Mouse (Mus musculus) mesoderm, embryonic 11.5 days (tissue): ENCODE measurements around the gene Fam169b.
A peak's percentile ranks its signal among the peaks of the same experiment; 100 is the strongest.
"Not testable (repeated sequence)": the region's sequence is repeated elsewhere in the genome, so short reads cannot be mapped to it uniquely, and the experiment has no call there.

Experiments
- DNase-seq: peaks from one replicate; pipeline ENCODE4 v3.0.0-alpha.2; 2012; ENCODE audit warnings: low read depth, low spot score

Fam169b gene

GRCm38 (mm10) chr7:68286526-68287481 is 13.2 kb downstream of the Fam169b start:
- no peak for DNase-seq

GRCm38 (mm10) chr7:68287582-68287981 is 13.9 kb downstream of the Fam169b start:
- DNase-seq = no peak

GRCm38 (mm10) chr7:68288000-68288399 is 14.4 kb downstream of the Fam169b start:
- not testable (repeated sequence) for DNase-seq

- no peak for DNase-seq
Observed at GRCm38 (mm10) chr7:68289081-68289480, 15.4 kb downstream of the Fam169b start.

GRCm38 (mm10) chr7:68291603-68292002 is 18.0 kb downstream of the Fam169b start:
- DNase-seq = no peak

- no peak for DNase-seq
Observed at GRCm38 (mm10) chr7:68293997-68294789, 20.6 kb downstream of the Fam169b start.

GRCm38 (mm10) chr7:68296487-68296886 is 22.8 kb downstream of the Fam169b start:
- DNase-seq = no peak

GRCm38 (mm10) chr7:68298381-68299076 is 24.9 kb downstream of the Fam169b start:
- no peak for DNase-seq

- DNase-seq = no peak
Observed at GRCm38 (mm10) chr7:68301160-68301559, 27.5 kb downstream of the Fam169b start.

GRCm38 (mm10) chr7:68302586-68303433 is 29.2 kb downstream of the Fam169b start:
- DNase-seq = peak; percentile 85

- DNase-seq = no peak
Observed at GRCm38 (mm10) chr7:68303685-68304084, 30.0 kb downstream of the Fam169b start.

- DNase-seq = no peak
Observed at GRCm38 (mm10) chr7:68305781-68306575, 32.3 kb downstream of the Fam169b start.

- DNase-seq = no peak
Observed at GRCm38 (mm10) chr7:68306756-68307155, 33.1 kb downstream of the Fam169b start.

- DNase-seq = no peak
Observed at GRCm38 (mm10) chr7:68311469-68311868, 37.8 kb downstream of the Fam169b start.

- DNase-seq = no peak
Observed at GRCm38 (mm10) chr7:68312395-68312794, 38.8 kb downstream of the Fam169b start.

- no peak for DNase-seq
Observed at GRCm38 (mm10) chr7:68313038-68313782, 39.6 kb downstream of the Fam169b start.

- DNase-seq = no peak
Observed at GRCm38 (mm10) chr7:68314286-68314685, 40.6 kb downstream of the Fam169b start.

GRCm38 (mm10) chr7:68315068-68315467 is 41.4 kb downstream of the Fam169b start:
- DNase-seq = no peak
